Mouse (Mus musculus) stomach, postnatal 0 days (tissue): ENCODE measurements around the gene Slbp.

Source experiments
- CTCF ChIP-seq: IDR thresholded peaks from 2 replicates; pipeline ENCODE4 v1.5.1; 2016; ENCODE audit warnings: antibody characterized with exemption, low read depth, mild to moderate bottlenecking, moderate library complexity
- EP300 ChIP-seq: optimal IDR thresholded peaks from 2 replicates; pipeline ENCODE3; 2016; ENCODE audit warnings: antibody characterized with exemption

GRCm38 (mm10) chr5:33588066-33588465 lies 64.3 kb downstream of the Slbp start:
- TF ChIP-seq CTCF = no peak
- no peak for TF ChIP-seq EP300
